Mouse (Mus musculus): ENCODE data around the gene Tmf1.

The Tmf1 gene

DNA sequence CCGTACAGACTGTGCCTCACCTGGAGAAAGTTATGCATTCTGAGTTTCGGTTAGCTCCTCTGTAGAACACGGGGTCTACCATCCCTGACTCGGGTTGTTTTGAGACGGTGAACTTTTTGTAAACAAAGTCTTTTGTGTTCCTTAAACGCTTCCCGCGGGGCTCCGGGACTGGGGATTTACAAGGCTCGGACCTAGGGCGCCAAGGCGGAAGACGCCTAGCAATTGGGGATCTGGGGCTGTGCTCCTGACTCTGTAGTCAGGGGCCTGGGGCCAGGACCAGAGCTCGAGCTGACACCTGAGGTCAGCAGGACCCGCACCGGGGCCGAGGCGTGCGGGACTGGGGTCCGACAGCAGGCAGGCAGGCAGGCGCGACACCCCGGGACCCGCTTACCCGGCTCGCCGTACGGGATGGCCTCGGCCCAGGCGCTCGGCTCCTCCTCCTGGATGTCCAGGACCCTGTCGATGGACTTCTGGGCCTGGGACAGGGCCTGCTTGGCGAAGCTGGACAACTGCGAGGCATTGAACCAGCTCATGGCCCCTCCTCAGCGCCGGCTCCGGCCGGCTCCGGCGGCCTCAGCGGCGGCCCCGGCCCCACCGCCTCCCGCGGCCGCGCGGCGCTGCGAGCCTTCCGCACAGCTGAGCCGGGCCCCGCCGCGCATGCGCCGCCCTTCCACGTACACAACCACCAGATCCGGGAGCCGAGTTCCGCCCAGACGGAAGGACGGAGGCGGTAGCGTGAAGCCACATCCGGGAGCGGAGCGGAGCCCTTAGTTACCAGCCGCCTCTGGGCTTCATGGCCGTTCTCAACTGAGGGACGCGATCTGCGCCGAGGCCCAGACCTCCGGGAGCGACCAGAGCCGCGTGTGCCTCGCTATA, at the start of gene Tmf1:
Gene Tmf1 (minus strand): TSS at position 632 of the 876 bp plus-strand sequence.
- DNase-seq (ENCODE audit: low spot score) = peak; percentile 93

DNA sequence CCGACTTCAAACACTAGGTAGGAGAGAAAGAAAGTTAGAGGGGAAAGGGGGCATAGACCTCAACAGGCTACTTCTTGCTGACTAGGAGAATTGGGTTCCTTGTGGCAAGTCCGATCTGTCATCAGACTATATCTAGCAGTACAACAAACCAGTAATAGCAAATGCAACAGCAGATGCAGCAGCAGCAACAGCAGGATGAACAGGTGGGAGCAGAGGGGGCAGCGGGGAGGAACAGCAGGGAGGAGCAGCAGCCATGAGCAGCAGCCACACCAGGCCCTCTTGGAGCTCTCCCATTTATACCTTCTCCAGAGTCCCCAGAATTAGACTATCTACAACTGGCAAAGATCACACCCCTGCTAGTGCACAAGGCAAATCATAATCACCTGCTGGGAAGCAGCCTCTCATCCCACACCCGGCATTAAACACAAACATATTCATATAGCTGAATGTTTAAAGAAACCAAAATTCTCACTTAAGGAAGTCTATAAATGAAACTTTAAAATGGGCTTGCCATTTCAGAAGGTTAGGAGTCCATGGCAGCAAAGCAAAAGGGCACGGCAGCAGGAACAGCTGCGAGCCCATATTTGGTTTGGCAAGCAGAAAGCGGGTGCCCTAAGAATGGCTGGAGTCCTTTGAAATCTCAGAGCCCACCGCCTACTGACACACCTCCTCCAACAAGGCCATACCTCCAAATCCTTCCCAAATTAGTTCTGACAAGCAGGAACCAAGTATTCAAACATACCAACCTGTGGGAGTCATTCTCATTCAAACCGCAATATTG, 48.3 kb upstream of the Tmf1 start:
- DNase-seq (ENCODE audit: low spot score) = no peak

DNA sequence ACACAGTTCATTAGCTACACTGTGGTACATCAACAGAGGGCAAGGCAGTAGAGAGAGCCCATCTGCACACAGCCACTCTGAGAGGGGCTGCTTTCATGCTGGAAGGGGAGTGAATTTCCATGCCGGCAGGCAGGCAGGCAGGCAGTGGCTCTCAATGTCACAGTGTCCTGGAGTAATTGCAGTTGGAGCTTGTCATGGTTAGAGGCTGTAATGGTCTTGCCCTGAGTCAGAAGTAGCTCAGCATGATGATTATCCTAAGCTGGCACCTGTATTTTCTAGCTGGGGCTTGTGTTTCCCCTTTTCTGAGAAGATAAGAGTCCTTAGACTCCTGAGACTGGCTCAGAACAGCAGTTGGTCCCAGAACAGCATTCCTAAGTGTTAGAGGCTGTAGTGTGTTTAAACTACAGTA, 47.2 kb upstream of the Tmf1 start:
- DNase-seq (ENCODE audit: low spot score) = no peak

GRCm38 (mm10) chr6:97224505-97224904, 45.6 kb upstream of the Tmf1 start:
- DNase-seq (ENCODE audit: low spot score) = no peak

DNA sequence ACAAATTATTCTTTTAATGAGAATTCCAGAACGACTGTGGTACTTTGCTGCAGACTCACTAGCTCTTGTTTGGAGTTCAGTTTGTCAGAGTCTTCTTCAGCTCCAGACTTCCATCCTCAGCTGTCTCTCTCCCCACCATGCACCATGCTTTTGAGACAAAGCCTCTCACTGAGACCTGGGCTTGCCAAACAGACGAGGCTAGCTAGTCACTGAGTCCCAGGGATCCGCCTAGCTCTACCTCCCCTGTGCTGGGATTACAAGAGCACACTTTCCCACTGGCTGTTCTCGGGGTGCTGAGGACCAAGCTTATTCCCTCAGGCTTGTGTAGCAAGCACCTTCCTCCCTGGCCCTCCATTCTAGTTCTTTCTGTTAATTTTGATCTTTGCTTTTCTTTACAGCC, 44.6 kb upstream of the Tmf1 start:
- DNase-seq (ENCODE audit: low spot score) = no peak

GRCm38 (mm10) chr6:97222931-97223467, 44.1 kb upstream of the Tmf1 start:
- no peak for DNase-seq (ENCODE audit: low spot score)

DNA sequence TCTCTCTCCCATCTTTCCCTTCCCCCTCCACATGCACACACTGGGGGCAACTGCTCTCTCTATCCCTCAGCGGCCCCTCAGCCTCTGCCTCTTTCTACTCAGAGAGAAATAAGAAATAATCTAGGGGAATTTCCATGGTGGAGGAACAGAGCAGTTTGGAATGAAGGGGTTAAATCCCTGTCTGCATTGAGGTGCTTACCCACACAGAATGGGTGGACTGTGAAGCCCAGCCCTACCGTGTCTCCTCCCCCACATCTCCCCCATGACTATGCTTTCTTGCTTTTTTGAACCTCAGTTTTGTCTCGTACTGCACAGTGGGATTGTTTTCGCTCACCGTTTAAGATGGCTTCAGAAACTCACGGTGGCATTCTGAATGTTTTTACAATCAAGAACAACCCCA, 43.4 kb upstream of the Tmf1 start:
- DNase-seq (ENCODE audit: low spot score) = no peak

DNA sequence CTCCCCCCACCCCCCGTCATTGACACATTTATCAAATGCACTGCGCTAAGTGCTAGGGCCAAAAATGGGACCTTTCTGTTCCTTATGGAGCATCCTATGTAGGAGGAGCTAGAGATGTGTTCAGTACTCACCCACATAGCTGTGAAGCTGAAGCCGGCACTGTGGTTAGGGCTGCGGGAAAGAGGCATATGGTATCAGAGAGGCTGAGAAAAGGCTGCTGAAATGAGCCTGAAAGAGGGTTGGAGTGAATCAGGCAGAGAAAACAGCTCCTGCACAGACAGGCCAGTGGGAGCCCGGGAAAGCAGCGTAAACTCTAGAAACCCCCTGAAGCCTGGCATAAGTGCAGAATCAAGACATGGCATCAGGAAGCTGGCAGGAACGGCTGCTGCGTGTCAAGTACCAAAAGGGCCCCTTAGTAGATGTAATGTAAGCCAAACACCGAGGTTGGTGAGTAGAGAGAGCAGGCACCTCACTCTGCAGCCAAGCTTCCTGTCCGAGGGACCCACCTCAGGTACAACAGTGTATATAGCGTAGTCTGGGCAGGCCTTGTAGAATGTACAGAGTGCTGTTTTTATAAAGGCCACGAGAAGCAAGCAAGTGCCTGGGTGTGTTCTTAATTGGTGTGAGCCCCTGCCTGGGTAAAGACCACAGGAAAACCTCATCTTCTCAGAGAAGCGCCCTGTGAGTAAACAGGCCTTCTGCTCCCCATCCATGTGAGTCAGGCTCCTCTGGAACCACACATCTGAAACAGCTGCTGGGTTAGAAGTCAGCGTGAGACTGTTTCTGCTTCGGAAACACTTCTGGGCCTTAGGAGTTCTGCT, 42.5 kb upstream of the Tmf1 start:
- no peak for DNase-seq (ENCODE audit: low spot score)

DNA sequence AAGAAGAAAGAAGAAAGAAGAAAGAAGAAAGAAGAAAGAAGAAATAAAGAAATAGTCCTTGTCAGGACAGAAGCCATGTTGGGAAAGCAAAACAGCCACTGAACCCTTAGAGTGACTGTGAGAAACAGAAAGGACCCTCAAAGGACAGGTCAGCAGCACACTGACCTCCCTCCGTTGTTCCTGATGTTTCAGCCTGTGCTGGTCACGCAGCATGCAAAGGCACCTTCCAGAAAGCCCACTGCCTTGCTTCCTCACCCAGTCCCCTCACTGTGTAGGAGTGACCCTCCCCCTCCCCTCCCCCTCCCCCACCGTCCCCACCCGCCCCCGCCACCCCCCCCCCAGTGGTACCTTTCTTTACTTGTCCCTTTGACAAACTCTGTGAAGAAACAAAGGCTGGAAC, 41.8 kb upstream of the Tmf1 start:
- no peak for DNase-seq (ENCODE audit: low spot score)

- DNase-seq (ENCODE audit: low spot score) = no peak
Observed at GRCm38 (mm10) chr6:97216154-97216821, 37.4 kb upstream of the Tmf1 start.

GRCm38 (mm10) chr6:97211981-97212380, 33.1 kb upstream of the Tmf1 start:
- peak; percentile 46 for DNase-seq (ENCODE audit: low spot score)

- DNase-seq (ENCODE audit: low spot score) = no peak
Observed at GRCm38 (mm10) chr6:97210962-97211601, 32.2 kb upstream of the Tmf1 start.

GRCm38 (mm10) chr6:97210191-97210961, 31.5 kb upstream of the Tmf1 start, which contains the start of gene Arl6ip5:
Gene Arl6ip5 (plus strand): TSS chr6:97210689.
- peak; percentile 72 for DNase-seq (ENCODE audit: low spot score)

GRCm38 (mm10) chr6:97209751-97210150, 30.8 kb upstream of the Tmf1 start:
- no peak for DNase-seq (ENCODE audit: low spot score)

GRCm38 (mm10) chr6:97209201-97209600, 30.3 kb upstream of the Tmf1 start:
- no peak for DNase-seq (ENCODE audit: low spot score)

DNA sequence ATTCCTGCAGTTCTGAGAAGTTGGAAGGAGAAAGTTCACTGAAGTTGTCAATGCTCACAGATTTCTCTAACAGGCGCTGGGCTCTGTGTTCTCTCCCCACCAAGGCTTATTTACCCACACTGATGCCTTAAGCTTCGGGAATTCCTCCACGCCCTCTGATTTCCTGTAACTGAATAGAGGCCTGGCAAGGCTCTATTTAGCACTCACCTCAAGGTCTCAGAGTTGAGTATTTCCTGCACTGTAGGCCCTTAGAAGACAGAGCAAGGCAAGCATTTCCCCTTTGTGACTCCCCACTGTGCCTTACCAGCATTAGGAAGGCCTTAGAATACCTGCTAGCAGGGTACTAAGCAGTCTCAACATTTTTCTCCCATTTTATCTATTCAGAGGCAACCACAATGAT, 29.5 kb upstream of the Tmf1 start:
- DNase-seq (ENCODE audit: low spot score) = no peak

DNA sequence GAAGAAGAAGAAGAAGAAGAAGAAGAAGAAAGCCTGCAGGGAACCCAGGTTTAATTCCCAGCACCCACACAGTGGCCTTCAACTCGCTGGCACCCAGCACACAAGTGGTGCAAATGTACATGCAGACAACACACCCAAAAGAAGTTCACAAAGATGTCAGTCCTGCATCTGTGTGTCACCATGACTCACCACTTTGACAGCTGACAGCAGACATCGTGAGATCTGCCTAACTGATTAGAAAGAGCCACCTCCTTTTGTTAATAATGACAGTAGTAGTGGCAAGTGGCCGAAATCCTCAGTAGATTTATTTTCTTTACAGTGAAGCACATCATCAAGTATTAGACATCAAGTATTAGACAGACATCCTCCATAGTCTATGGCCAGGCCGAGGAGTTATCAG, 28.2 kb upstream of the Tmf1 start:
- no peak for DNase-seq (ENCODE audit: low spot score)

DNA sequence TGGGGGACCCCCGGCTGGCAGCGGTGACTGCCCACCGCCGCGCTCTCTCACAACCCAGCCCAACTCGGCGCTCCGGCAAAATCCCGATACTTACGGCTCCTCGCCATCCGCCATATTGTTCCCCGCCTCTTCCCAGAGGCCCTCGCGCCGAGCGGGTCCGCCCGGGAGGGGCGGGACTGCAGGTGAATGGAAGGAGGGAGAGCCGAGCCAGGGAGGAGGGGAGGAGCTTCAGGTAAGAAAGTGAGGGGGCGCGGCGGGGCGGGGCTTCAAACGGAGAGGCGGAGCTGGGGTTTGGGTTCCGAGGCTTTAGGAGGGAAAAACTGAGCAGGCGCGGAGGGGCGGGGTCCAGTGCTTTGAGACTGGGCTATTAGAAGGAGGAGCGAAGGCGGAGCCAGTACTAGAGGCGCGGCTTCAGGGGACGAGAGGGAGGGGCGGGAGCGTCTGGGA, 26.5 kb upstream of the Tmf1 start, which contains the start of gene Uba3:
Gene Uba3 (minus strand): TSS at position 209 of the 447 bp plus-strand sequence.
- peak; percentile 99 for DNase-seq (ENCODE audit: low spot score)

GRCm38 (mm10) chr6:97204952-97205351, 26.0 kb upstream of the Tmf1 start:
- DNase-seq (ENCODE audit: low spot score) = no peak
